Mouse (Mus musculus) midbrain, embryonic 15.5 days (tissue): ENCODE measurements around the gene Dnm2. TPM values are rescaled to one million over a fixed set of nuclear protein-coding genes. Genes with fewer than 3 reads are reported as not detected.

ENCODE experiments used
- ATAC-seq: fragments of 200-750 bp; cut with Nextera tagmentation; replicated peaks from 2 replicates; pipeline ENCODE4 v1.8.0; 2017; ENCODE audit warnings: moderate TSS enrichment
- H3K27ac ChIP-seq: fragments of 300-500 bp; sonication (generic); 2 replicates; pipeline ENCODE4 v1.5.1; 2015; ENCODE audit warnings: mild to moderate bottlenecking, inconsistent platforms
- H3K27me3 ChIP-seq: fragments of 300-500 bp; sonication (generic); replicated peaks from 2 replicates; pipeline ENCODE4 v1.6.1; 2015; ENCODE audit warnings: inconsistent platforms
- H3K36me3 ChIP-seq: fragments of 300-500 bp; sonication (generic); replicated peaks from 2 replicates; pipeline ENCODE4 v1.6.1; 2015; ENCODE audit warnings: inconsistent platforms
- H3K4me1 ChIP-seq: fragments of 300-500 bp; sonication (generic); 2 replicates; pipeline ENCODE4 v1.6.1; 2015; ENCODE audit warnings: inconsistent platforms
- H3K4me2 ChIP-seq: fragments of 300-500 bp; sonication (generic); 2 replicates; pipeline ENCODE4 v1.6.1; 2015; ENCODE audit warnings: inconsistent platforms, mild to moderate bottlenecking, moderate library complexity
- H3K4me3 ChIP-seq: fragments of 300-500 bp; sonication (generic); 2 replicates; pipeline ENCODE4 v1.5.1; 2015; ENCODE audit warnings: mild to moderate bottlenecking, inconsistent platforms
- H3K9ac ChIP-seq: fragments of 300-500 bp; sonication (generic); 2 replicates; pipeline ENCODE4 v1.6.1; 2015; ENCODE audit warnings: mild to moderate bottlenecking, inconsistent platforms
- H3K9me3 ChIP-seq: fragments of 300-500 bp; sonication (generic); 2 replicates; pipeline ENCODE4 v1.6.1; 2016; ENCODE audit warnings: inconsistent platforms
- WGBS: fragments of 180-500 bp; shearing (Covaris S2); methylation state at CpG from one replicate; pipeline ENCODE4 v1.1.7; 2015; ENCODE audit warnings: mixed read lengths; 5-methylcytosine and 5-hydroxymethylcytosine counted together
- polyA plus RNA-seq: library from polyadenylated mRNA; unstranded; fragments of >200 nt; fragmentation: Nextera tagmentation; extraction: Ambion mirVana; gene quantifications from 2 replicates; pipeline ENCODE4 v1.2.1, GENCODE M21; 2015

Dnm2 gene
- polyA plus RNA-seq, 1 experiment from 2014 or later: 74.9 TPM

DNA sequence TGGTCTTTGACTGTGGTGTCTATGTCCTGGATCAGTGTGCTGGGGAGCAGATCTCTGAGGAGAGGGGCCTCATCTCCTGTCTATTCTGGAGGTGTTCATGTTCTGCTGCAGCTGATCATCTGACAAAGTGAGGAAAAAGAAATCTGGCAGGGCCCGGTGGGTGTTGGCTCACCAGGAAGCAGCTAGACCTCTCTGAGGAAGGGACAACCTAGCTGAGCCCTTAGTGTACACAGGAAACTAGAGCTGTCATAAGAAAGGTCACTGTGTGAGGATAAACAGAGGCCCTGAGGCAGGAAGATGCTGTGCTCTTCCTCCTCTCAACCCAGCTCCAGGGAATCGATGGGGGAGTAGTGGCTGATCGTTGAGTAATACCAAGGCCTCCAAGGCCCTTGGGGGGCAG, 25.6 kb downstream of the Dnm2 start:
- H3K4me2 ChIP-seq: no peak overlapping the region
- no peaks in the 10 kb centered on the region for H3K9me3 ChIP-seq
- H3K4me3 ChIP-seq: no peak overlapping the region
- H3K27me3 ChIP-seq: no peaks in the 10 kb centered on the region
- 85% methylated on average over 3 of the region's 3 CpGs for WGBS
- H3K27ac ChIP-seq: no peak overlapping the region
- ATAC-seq: no peak
- H3K9ac ChIP-seq: no peak overlapping the region
- H3K4me1 ChIP-seq: no peaks in the 10 kb centered on the region
- no peaks in the 10 kb centered on the region for H3K36me3 ChIP-seq

GRCm38 (mm10) chr9:21451391-21451790, 26.7 kb downstream of the Dnm2 start:
- no peak overlapping the region for H3K9ac ChIP-seq
- no peaks in the 10 kb centered on the region for H3K36me3 ChIP-seq
- H3K4me2 ChIP-seq: no peak overlapping the region
- H3K27me3 ChIP-seq: no peaks in the 10 kb centered on the region
- H3K27ac ChIP-seq: no peak overlapping the region
- ATAC-seq: no peak
- H3K4me3 ChIP-seq: no peak overlapping the region
- H3K4me1 ChIP-seq: no peaks in the 10 kb centered on the region
- no peaks in the 10 kb centered on the region for H3K9me3 ChIP-seq
- 92% methylated on average over 8 of the region's 8 CpGs for WGBS

- H3K4me3 ChIP-seq: no peak overlapping the region
- 88% methylated on average over 8 of the region's 8 CpGs for WGBS
- H3K27me3 ChIP-seq: no peaks in the 10 kb centered on the region
- H3K4me2 ChIP-seq: no peak overlapping the region
- ATAC-seq: no peak
- no peak overlapping the region for H3K27ac ChIP-seq
- H3K9me3 ChIP-seq: no peaks in the 10 kb centered on the region
- H3K36me3 ChIP-seq: no peaks in the 10 kb centered on the region
- H3K9ac ChIP-seq: no peak overlapping the region
- no peaks in the 10 kb centered on the region for H3K4me1 ChIP-seq
Measured at GRCm38 (mm10) chr9:21451870-21452269, 27.2 kb downstream of the Dnm2 start.

- no peak overlapping the region for H3K27ac ChIP-seq
- 91% methylated on average over 7 of the region's 7 CpGs for WGBS
- no peaks in the 10 kb centered on the region for H3K36me3 ChIP-seq
Measured at GRCm38 (mm10) chr9:21453003-21453402, 28.3 kb downstream of the Dnm2 start.

DNA sequence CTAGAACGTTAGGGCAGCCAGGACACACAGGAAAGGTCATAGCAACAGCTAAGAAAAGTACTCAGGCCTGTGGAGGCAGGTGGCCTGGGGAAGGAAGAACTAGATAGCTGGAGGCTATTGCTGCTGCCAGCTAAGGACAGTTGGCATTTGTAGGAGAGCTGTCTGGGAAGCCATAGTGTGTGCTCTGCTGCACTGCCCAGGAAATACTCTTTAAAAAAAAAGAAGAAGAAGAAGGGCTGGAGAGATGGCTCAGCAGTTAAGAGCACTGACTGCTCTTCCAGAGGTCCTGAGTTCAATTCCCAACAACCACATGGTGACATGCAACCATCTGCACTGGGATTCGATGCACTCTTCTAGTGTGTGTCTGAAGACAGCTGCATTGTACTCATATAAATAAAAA, 28.8 kb downstream of the Dnm2 start:
- Histone ChIP-seq H3K27ac (no peak overlapping the region), H3K36me3 (no peaks in the 10 kb centered on the region), H3K9me3 (no peaks in the 10 kb centered on the region), H3K27me3 (no peaks in the 10 kb centered on the region), H3K4me3 (no peak overlapping the region), H3K4me1 (no peaks in the 10 kb centered on the region), H3K4me2 (no peak overlapping the region), H3K9ac (no peak overlapping the region)
- WGBS: 88% methylated on average over 2 of the region's 2 CpGs
- no peak for ATAC-seq

More at GRCm38 (mm10) chr9:21453003-21453402, 28.3 kb downstream of the Dnm2 start:
- Histone ChIP-seq H3K4me1 (no peaks in the 10 kb centered on the region), H3K4me3 (no peak overlapping the region), H3K27me3 (no peaks in the 10 kb centered on the region), H3K9me3 (no peaks in the 10 kb centered on the region), H3K4me2 (no peak overlapping the region), H3K9ac (no peak overlapping the region)
- no peak for ATAC-seq

DNA sequence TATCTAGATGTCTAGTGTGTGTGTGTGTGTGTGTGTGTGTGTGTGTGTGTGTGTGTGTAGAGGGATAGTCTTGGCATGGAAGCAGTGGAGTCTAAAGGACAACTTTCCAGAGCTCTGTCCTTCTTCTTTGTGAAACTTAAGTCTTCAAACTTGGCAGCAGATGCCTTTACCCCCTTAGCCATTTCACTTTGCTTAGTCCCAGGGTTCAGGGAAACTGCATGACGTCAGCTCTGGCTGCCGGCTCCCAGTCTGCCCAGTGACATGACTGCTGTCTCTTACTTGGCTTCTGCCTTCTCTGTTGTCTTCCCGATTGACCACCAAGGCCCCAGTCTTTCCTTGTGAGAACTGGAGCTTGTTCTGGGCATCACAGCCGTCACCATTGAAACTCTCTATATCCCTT, 29.8 kb downstream of the Dnm2 start:
- H3K9me3 ChIP-seq: no peaks in the 10 kb centered on the region
- H3K9ac ChIP-seq: no peak overlapping the region
- H3K36me3 ChIP-seq: no peaks in the 10 kb centered on the region
- H3K4me1 ChIP-seq: no peaks in the 10 kb centered on the region
- H3K4me3 ChIP-seq: no peak overlapping the region
- no peak overlapping the region for H3K27ac ChIP-seq
- no peaks in the 10 kb centered on the region for H3K27me3 ChIP-seq
- H3K4me2 ChIP-seq: no peak overlapping the region
- WGBS: 82% methylated on average over 4 of the region's 4 CpGs
- ATAC-seq: no peak

DNA sequence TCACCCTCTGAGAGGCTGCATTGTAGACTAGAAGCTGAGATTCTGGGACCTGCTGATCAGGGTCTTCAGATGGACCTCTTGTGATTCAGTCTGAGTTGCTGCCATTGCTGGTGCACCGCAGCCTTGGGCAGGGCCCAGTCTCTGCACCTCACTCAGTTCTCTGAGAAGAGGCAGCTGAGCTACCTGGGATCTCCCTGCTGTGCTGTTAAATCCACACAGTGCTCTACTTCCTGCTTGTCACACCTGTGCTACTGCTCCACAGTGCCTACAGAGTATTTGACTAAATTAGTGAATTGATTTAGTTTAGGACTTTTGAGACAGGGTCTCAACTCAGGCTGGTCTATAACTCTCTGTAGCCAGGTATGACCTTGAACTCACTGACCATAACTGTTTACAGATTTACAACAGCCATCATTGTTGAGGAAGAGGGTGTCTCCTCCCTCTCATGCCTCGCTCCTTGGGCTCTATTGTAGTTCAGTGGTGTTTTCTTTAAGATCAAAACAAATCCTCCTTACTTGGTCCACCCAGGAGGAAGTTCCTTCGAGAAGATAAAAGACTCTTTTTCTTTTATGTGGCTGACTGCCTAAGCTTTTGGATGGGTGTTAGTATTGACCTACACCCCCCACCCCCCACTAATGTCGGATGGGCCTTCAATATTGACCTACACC, 30.5 kb downstream of the Dnm2 start:
- no peak overlapping the region for H3K9ac ChIP-seq
- no peak for ATAC-seq
- H3K27ac ChIP-seq: no peak overlapping the region
- WGBS: 72% methylated on average over 4 of the region's 4 CpGs
- H3K4me3 ChIP-seq: no peak overlapping the region
- no peaks in the 10 kb centered on the region for H3K27me3 ChIP-seq
- H3K9me3 ChIP-seq: no peaks in the 10 kb centered on the region
- no peak overlapping the region for H3K4me2 ChIP-seq
- H3K36me3 ChIP-seq: no peaks in the 10 kb centered on the region; the same call in 1 of the 2 replicates
- no peaks in the 10 kb centered on the region for H3K4me1 ChIP-seq

DNA sequence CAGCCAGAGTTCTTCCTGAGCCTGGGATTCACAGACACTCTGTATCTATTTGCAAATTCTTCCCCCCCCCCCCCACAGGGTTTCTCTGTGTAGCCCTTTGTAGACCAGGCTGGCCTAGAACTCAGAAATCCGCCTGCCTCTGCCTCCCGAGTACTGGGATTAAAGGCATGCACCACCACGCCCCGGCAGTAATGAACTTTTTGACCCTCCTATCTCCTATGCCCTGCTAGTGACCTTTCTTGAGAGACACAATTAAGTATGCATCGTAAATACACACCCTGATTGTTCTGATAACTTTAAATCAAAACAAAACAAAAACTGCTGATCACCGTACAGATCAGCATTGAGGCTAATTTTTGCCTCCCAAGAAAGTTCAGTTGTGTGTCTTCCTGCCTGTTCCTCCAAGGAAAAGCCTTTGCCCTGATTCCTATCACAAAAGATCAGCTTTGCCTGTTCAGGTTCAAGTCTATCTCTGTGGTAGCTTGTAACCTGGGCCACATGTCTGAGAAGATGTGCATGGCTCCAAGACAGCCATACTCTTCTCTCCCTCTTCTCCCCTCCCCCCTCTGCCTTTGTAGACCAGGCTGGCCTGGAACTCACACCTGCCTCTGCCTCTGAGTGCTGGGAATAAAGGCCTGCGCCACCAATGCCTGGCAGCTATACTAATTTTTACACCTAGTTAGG, 31.7 kb downstream of the Dnm2 start:
- Histone ChIP-seq H3K4me3 (no peak overlapping the region), H3K27me3 (no peaks in the 10 kb centered on the region), H3K4me2 (no peak overlapping the region), H3K36me3 (no peaks in the 10 kb centered on the region; the same call in 1 of the 2 replicates), H3K27ac (no peak overlapping the region), H3K9ac (no peak overlapping the region), H3K4me1 (no peaks in the 10 kb centered on the region), H3K9me3 (no peaks in the 10 kb centered on the region)
- no peak for ATAC-seq
- 88% methylated on average over 7 of the region's 7 CpGs for WGBS

- Histone ChIP-seq H3K36me3 (no peaks in the 10 kb centered on the region; the same call in 1 of the 2 replicates), H3K4me1 (no peaks in the 10 kb centered on the region), H3K4me3 (no peak overlapping the region), H3K27me3 (no peaks in the 10 kb centered on the region), H3K4me2 (no peak overlapping the region), H3K9me3 (no peaks in the 10 kb centered on the region), H3K27ac (no peak overlapping the region), H3K9ac (no peak overlapping the region)
- WGBS: 81% methylated on average over 10 of the region's 10 CpGs
- no peak for ATAC-seq
Measured at GRCm38 (mm10) chr9:21456930-21457634, 32.4 kb downstream of the Dnm2 start.

DNA sequence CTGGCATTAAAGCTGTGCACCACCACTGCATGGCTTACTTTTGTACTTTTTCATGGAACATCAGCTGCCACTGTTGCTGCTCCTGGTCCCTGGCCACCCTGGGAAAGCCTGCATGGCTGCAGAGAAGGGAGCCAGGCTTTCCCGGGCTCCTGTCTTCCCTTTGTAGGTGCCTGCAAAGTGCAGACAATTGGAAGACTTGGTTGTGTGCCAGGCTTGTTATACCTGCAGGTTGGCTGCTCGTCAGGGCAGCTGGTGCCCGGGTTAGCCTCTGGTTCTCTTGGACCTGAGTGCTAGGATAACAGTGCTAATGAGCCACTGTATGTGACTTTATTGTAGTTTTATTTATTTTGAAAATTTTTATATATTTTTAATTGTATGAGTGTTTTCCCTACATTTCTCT, 34.1 kb downstream of the Dnm2 start:
- no peaks in the 10 kb centered on the region; the same call in 1 of the 2 replicates for H3K36me3 ChIP-seq
- no peaks in the 10 kb centered on the region for H3K27me3 ChIP-seq
- ATAC-seq: no peak
- H3K4me3 ChIP-seq: no peak overlapping the region
- H3K9me3 ChIP-seq: no peaks in the 10 kb centered on the region
- H3K27ac ChIP-seq: no peak overlapping the region
- no peak overlapping the region for H3K4me2 ChIP-seq
- H3K4me1 ChIP-seq: no peaks in the 10 kb centered on the region
- no peak overlapping the region for H3K9ac ChIP-seq
- WGBS: 81% methylated on average over 3 of the region's 3 CpGs

- H3K4me1 ChIP-seq: no peaks in the 10 kb centered on the region
- H3K9me3 ChIP-seq: no peaks in the 10 kb centered on the region
- H3K36me3 ChIP-seq: no peaks in the 10 kb centered on the region; the same call in 1 of the 2 replicates
- ATAC-seq: no peak
- H3K9ac ChIP-seq: no peak overlapping the region
- no peak overlapping the region for H3K4me3 ChIP-seq
- H3K27ac ChIP-seq: no peak overlapping the region
- no peaks in the 10 kb centered on the region for H3K27me3 ChIP-seq
- WGBS: 95% methylated on average over 3 of the region's 3 CpGs
- no peak overlapping the region for H3K4me2 ChIP-seq
Measured at GRCm38 (mm10) chr9:21460400-21460940, 35.8 kb downstream of the Dnm2 start.

DNA sequence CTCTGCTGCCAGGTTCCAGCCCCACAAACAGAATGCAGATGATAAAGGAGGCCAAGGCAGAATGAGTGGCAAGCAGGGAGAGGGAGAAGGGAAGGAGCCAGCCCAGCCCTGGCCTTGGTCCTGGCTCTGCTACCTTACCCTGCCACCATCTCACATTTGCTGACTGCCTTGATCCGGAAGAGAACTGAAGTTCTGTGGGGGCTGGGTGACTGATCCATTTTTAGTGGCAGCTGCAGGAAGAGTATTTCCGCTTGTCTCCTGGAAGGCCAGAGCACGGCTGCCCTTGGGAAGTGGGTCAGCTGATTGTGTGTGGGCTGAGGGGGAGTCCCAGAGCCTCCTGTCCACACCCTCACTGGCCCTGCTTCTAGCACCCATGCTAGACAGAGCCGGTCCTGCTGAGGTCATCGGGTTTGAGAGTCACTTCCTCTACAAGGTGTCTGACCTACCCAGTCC, 38.5 kb downstream of the Dnm2 start:
- no peaks in the 10 kb centered on the region for H3K27me3 ChIP-seq
- no peak overlapping the region for H3K4me2 ChIP-seq
- peak overlapping the region; percentile 3; the same call in 1 of the 2 replicates for H3K27ac ChIP-seq
- 78% methylated on average over 5 of the region's 5 CpGs for WGBS
- H3K4me3 ChIP-seq: no peak overlapping the region
- ATAC-seq: no peak
- H3K9ac ChIP-seq: no peak overlapping the region
- H3K4me1 ChIP-seq: no peaks in the 10 kb centered on the region
- peaks cover 12% of the 10 kb centered on the region; the same call in 1 of the 2 replicates for H3K36me3 ChIP-seq
- no peaks in the 10 kb centered on the region for H3K9me3 ChIP-seq
